Mouse (Mus musculus) ovary, adult 18-20 months (tissue): Measurements from ENCODE around the gene Ints6.
"Not testable (repeated sequence)": the region's sequence is repeated elsewhere in the genome, so short reads cannot be mapped to it uniquely, and the experiment has no call there.

Experiments
- DNase-seq: peaks from one replicate; pipeline ENCODE4 v3.0.0; 2022; ENCODE audit warnings: low spot score, mixed read lengths

Gene Ints6

GRCm38 (mm10) chr14:62751479-62751878, 9.5 kb downstream of the Ints6 start:
- DNase-seq: no peak

DNA sequence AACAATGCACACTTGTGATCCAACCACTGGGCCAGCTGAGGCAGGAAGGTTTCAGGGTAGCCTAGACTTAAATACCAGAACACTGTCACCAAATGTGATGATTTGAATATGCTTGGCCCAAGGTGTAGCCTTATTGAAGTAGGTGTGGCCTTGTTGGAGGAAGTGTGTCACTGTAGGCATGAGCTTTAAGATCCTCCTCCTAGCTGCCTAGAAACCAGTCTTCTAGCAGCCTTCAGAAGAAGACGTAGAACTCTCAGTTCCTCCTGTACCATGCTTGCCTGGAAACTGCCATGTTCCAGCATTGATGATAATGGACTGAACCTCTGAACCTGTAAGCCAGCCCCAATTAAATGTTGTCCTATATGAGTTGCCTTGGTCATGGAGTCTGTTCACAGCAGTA, 25.3 kb downstream of the Ints6 start:
- no peak for DNase-seq

DNA sequence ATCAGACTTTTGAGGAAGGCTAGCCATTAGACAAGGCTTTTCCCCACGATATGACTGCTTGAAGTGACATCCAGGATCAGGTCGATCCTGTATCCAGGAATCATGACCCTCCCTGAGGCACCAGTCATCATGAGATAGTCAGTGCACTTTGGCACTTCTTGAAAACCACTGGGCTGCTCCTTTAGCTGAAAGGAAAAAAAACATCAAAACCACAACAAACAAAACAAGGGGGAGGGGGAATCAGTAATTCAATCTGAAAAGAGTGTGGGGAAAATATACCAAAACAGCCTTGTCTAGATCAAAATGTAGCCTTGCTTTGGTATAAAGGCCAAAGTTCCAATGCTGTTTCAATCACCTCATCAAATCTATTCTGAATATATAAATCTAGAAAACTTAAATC, 27.3 kb downstream of the Ints6 start:
- no peak for DNase-seq

DNA sequence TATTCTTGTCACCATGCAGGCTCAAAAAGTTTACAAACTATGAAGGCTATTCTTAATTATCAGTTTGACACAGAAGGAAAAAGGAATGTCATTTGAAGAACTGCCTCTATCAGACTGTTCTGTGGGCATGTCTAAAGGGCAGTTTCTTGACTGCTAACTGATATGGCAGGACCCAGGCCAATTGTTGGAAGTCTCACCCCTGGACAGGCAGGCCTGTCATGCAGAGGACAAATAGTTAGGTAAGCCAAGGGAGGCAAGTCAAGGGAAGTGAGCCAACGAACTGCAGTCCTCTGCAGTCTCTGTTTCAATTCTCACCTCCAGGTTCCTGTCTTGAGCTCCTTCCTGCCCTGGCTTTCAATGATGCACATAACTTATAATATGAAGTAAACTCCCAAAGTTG, 29.1 kb downstream of the Ints6 start:
- DNase-seq: no peak

DNA sequence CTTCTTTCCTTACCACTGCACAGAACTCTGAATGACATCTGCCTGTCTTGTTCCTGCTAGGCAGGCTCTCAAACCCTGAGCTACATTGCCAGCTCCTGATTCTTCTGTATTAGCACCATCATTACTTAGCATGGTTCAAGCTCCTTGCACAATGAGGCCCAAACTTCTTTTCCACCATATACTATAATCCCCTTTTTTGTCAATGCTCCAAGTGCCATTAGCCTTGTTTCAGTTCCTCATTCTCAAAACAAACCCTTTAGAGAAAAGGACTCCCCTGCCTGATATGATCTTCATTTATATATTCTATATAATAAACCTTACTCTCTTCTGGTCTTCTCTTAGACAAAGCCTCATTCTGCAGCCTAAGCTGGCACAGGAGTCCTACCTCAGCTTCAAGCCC, 36.4 kb downstream of the Ints6 start:
- DNase-seq: no peak

DNA sequence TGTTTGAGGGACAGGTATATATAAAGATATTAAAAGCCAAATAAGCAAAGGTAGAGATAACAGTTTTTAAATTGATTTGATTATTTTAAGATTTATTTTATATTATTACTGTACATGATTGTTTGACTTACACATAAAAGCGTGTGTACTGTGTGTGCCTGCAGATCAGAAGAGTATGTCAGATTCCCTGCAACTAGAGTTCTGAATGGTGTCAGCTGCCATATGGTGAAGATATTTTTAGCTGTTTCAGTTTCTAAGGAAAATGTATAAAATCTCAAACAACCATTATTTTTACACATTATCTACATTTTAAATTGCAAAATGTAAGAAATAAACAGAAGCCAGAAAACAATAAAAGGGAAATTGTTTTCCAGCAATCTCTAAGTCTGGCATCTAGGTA, 39.3 kb downstream of the Ints6 start:
- DNase-seq: no peak

DNA sequence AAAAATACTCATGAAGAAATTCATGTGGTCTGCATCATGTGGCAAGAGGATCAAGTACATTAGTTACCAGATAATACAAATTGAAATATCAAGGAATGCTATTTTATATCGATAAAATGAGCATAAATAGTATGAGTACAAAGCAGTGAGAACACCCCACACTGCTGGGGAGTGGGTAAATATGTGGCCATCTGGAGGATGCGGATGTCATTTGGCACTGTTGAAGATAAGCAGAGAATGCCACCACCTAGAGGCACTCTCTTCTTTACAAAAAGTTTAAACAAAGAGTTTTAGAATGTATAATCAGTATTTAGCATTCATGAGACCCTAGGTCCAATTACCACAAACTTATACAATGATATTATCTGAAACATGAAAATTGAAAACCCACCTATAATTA, 42.8 kb downstream of the Ints6 start:
- DNase-seq: no peak

- DNase-seq: no peak
These were observed 87.3 kb downstream of the Ints6 start for GRCm38 (mm10) chr14:62673646-62674045.

- no peak for DNase-seq
These were observed 95.8 kb downstream of the Ints6 start for GRCm38 (mm10) chr14:62664976-62665673.

DNA sequence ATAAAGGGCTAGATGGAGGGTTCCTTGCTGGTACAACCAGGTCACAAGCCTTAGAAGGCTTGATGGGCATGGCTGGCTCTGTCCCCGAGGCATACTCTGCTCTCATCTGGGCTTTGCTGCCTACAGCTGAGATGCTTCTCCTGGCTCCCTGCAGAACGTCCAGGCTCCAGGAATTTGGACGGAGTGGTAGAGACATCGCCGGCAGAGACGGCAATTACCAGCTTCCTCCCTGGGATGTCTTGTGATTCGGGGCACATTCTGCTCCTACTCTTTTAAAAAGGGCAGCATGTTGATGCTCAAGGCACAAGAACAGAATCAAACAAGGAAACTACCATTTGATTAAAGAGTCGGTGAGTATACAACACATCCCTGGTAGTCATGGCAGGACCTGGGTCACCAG, 97.6 kb downstream of the Ints6 start, which contains the start of gene Serpine3:
Serpine3 (plus strand) TSS at position 301 of the 400 bp plus-strand sequence.
- no peak for DNase-seq

DNA sequence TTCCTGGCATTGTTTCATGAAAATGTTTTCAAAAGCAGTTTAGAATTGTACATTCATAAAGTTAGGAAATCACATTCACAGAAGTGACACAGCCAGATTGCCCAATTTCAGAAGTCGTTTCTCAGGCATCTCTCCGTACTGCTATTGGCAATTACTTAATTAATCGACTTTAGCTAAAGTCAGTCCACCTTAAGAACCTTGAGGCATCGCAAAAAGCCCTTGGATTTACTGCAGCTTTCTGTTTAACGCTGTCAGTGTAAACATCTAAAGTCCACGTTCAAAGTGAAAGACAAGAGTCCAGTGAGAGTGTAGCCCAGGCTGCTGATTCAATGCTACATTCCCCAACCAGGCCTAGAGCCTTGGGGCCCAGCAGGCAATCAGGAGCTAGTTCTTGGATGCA, 98.6 kb downstream of the Ints6 start:
- DNase-seq: no peak

DNA sequence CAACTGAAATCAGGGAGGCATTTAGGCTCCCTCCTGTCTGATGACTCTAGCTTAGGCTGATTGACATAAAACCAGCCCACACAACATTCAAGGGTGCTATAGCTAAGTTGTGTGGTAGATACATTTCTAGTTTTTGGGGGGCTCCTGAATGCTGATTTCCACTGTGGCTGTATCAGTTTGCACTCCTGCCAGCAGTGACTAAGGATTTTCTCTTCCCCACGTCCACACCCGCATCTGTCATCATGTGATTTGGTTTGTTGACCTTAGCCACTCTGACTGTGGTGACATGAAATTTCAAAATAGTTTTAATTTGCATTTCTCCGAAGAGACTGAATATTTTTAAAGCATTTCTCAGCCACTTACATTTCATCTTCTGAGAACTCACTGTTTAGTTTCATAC, 103.5 kb downstream of the Ints6 start:
- DNase-seq: no peak

- DNase-seq: no peak
These were observed 105.0 kb downstream of the Ints6 start for GRCm38 (mm10) chr14:62655996-62656395.

GRCm38 (mm10) chr14:62651771-62652170, 109.2 kb downstream of the Ints6 start:
- no peak for DNase-seq

- no peak for DNase-seq
These were observed 110.6 kb downstream of the Ints6 start for GRCm38 (mm10) chr14:62650376-62650775.

DNA sequence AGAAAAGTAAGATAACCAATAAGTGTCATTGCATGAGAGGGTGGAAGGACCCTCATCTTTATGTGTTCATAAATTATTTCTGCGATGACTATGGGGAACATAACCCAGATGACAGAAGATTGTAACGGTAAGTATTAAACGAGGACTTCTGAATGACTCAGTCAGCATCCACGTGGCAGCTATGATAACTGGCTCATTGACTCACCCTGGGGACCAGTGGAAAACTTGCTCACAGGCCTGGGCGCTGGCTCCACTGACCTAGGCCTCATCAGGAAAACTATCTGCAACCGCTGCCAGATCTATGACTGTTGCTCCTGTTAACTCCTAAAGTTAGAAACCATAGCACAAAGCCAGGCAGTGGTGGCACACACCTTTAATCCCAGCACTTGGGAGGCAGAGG, 112.6 kb downstream of the Ints6 start:
- DNase-seq: no peak

- DNase-seq: not testable (repeated sequence)
These were observed 118.6 kb downstream of the Ints6 start for GRCm38 (mm10) chr14:62642368-62642767.

DNA sequence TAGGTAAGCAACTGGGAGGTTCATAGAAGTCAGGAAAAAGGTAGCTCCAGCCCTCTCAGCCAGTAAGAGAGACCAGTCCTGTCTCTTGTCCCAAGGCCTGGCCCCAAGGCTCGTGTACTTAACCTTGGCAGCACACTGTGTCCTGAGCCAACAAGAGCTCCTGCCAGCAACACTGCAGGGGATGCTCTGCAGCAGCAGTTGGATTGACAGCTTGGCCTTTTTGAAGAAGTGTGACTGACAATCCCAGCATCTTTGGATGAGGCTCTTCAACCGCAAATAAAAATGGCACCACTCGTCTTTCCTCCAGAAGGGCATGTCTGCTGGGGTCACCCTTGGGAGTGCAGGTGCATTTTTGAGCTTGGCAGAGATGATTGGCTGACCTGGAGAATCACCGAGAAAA, 120.6 kb downstream of the Ints6 start:
- no peak for DNase-seq

- DNase-seq: no peak
These were observed 121.4 kb downstream of the Ints6 start for GRCm38 (mm10) chr14:62639551-62639950.

DNA sequence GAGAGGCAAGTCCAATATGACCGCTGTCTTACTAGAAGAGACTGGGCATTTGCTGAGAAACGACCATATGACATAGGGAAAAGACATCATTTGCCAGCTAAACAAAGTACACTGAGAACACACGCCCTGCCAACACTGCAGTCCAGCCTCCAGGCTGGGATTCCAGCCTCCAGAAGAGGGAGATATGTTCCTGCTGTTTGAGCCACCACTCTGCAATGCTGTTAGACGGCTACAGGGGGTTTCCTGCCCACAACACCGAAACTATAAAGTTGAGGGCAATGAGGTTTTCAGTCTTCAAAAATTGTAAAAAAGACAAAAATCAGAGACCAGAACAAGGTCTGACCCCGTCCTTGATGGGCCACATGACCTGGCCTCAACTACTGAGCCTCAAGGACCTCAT, 121.9 kb downstream of the Ints6 start:
- DNase-seq: no peak

DNA sequence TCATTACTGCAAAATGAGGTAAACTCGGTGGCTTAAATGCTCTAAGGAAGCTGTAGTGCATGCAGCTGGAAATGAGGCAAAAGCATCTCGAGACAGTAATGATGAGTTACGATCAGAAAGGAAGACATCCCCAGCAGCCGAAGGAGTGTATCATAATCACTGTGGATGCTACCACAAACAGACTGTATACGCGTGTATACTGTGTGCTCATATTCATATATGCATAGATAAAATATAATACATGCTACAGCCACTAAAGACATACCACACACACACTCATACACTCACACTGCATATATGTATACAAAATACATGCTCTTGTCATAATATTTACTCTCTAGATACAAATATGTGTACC, 122.6 kb downstream of the Ints6 start:
- DNase-seq: no peak

DNA sequence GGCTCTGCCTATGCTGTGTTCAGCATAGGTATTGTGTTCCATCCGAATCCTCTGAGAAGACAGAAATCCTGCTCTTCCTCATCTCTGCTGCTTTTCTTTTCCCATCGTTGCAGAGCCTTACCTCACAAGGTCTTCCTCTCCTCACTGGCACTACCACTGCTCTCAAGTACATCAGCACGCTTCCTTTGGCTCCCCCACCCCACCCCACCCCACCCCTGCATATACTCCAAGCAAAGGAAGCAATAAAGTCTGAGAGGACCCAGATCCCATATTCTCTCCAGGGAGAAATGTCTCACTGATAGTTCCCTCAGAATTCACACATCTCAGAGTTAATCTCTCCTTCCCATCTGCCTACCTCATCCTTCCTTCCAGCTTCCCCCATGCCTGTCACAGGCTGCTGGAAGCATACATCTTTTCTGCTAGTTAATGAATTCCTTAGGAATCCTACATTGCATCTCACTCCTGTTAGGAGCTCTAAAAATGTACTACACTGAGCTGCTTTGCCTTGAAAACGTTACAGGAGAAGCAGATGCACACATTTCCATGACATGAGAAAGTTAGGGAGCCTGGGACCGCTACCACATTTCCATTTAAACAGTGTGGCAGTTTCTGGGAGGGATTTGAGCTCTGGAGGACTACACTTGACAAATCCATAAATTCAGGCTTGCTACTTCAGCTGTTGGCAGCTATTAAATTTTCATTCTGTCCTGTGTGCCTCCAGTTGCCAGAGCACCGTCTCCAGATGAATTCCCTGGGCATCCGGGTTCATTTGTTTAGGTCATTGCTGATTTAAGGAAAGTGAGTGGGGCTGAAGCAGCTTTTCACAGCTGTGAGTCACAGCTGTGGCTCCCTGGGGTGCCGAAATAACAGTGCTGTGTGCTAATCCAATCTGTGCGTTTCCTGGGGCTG, 123.3 kb downstream of the Ints6 start:
- DNase-seq: no peak

GRCm38 (mm10) chr14:62627951-62628350, 133.0 kb downstream of the Ints6 start:
- DNase-seq: no peak
